ENCODE assay signal across 16 mouse cellular contexts in the genomic region with DNA sequence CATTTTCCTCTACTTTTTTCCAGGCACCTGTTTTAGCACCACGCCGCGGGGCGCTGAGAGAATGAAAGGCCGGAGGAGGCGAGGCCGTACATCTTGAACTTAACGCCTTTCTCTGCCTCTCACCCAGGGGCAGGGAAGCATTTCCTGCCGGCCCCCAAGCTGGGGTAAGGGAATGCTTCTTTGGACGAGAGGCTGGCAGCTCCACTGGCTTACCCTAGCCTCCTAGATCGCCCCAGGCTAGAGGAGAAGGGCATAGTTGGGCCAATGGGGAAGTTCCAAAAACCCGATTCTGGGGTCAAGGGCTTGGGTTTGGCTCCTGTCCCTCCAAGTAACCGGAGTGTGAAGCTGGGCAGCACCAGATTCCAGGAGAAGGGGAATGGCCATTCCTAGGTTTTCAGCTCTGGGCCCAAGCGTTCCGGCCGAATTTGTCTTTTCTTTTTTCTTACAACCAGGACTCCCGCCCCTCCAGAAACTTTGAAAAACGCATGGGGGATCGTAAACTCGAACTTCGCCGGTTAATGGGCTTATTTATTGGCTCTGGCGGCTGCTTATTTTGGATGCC. TPM values are rescaled to one million over a fixed set of nuclear protein-coding genes. Genes with fewer than 3 reads are reported as not detected.
DNase-seq lines count a peak whose midpoint lies in the region; ATAC-seq and TF ChIP-seq lines count a peak whose summit lies in the region.
"Had no signal": no experiment of that assay in that cellular context is flagged by ENCODE, and none has a peak within 500 bp of the region (broad histone marks: within the 10 kb centered on the region; RNA-seq: fewer than 3 reads in every experiment).

No protein-coding gene starts in this region.

- H3K4me3 ChIP-seq in heart, adult 2 months = no peak overlapping the region
- H3K4me3 ChIP-seq in megakaryocyte, embryonic 14.5 days (replicated peaks) = peak overlapping the region; percentile 85
- peak overlapping the region; percentile 32 for H3K4me3 ChIP-seq in intestine, embryonic 14.5 days (ENCODE audit: low read depth, low read length)
- peak overlapping the region; percentile 57 for H3K4me3 ChIP-seq in neural tube, embryonic 14.5 days (ENCODE audit: low read depth, low read length)
- H3K4me3 ChIP-seq: forebrain, embryonic 12.5 days had no signal

- no peaks in the 10 kb centered on the region for H3K79me2 ChIP-seq in heart, adult 2 months (replicated peaks; ENCODE audit: control insufficient read depth, insufficient read depth, low read length)

- no peak for TF ChIP-seq CTCF in heart, adult 2 months (IDR thresholded peaks at IDR 0.05)

- H3K4me2 ChIP-seq in intestine, embryonic 14.5 days (ENCODE audit: low read length) = peak overlapping the region; percentile 32
- H3K4me2 ChIP-seq in neural tube, embryonic 14.5 days (ENCODE audit: low read depth, low read length) = peak overlapping the region; percentile 90
- H3K4me2 ChIP-seq: forebrain, embryonic 12.5 days had no signal

- ATAC-seq in megakaryocyte, adult 5-6 weeks (ENCODE audit: poor library complexity, severe bottlenecking) = no peak
- ATAC-seq in intestine, embryonic 14.5 days (replicated peaks; ENCODE audit: low FRiP score, low TSS enrichment, low read depth) = no peak
- no peak for ATAC-seq in neural tube, embryonic 14.5 days (ENCODE audit: low read depth)
- ATAC-seq in granulocyte monocyte progenitor cell, adult 5-6 weeks (replicated peaks; ENCODE audit: poor library complexity, severe bottlenecking) = no peak
- ATAC-seq: hindbrain, postnatal 0 days had no signal

- peaks cover 55% of the 10 kb centered on the region for H3K27me3 ChIP-seq in heart, adult 2 months (ENCODE audit: control insufficient read depth, insufficient read depth, low read length)
- peaks cover 97% of the 10 kb centered on the region for H3K27me3 ChIP-seq in megakaryocyte, embryonic 14.5 days (replicated peaks)
- peaks cover 98% of the 10 kb centered on the region for H3K27me3 ChIP-seq in intestine, embryonic 14.5 days (replicated peaks; ENCODE audit: control insufficient read depth, insufficient read depth, low read length)
- H3K27me3 ChIP-seq in neural tube, embryonic 14.5 days (ENCODE audit: control insufficient read depth, insufficient read depth, low read length) = no peaks in the 10 kb centered on the region

- 6% methylated on average over 23 of the region's 23 CpGs for WGBS in heart, adult 2 months
- WGBS in intestine, embryonic 14.5 days = 1% methylated on average over 23 of the region's 23 CpGs
- 2% methylated on average over 23 of the region's 23 CpGs for WGBS in neural tube, embryonic 14.5 days

- no peak for TF ChIP-seq EP300 in heart, adult 2 months (IDR thresholded peaks at IDR 0.05; ENCODE audit: insufficient read depth, low read depth, low read length)

- no peak overlapping the region for H3K9ac ChIP-seq in heart, adult 2 months (ENCODE audit: low read depth, low read length)
- H3K9ac ChIP-seq in intestine, embryonic 14.5 days (ENCODE audit: low read length) = peak overlapping the region; percentile 63
- H3K9ac ChIP-seq in neural tube, embryonic 14.5 days (replicated peaks; ENCODE audit: low read depth, low read length) = peak overlapping the region; percentile 92
- H3K9ac ChIP-seq: forebrain, embryonic 12.5 days had no signal

- peak; percentile 9 to 28 for DNase-seq in heart, adult 2 months
- no peak for DNase-seq in heart, postnatal 36 days
- DNase-seq in intestine, embryonic 14.5 days (ENCODE audit: low spot score) = peak; percentile 77
- DNase-seq in left cerebral cortex, postnatal 36 days (ENCODE audit: low spot score in 2 of 2) = no peak
- DNase-seq: adrenal gland, postnatal 10 days; cerebellum, adult 11 months; lung, postnatal 36 days had no signal

- TF ChIP-seq POLR2A in heart, adult 2 months (IDR thresholded peaks at IDR 0.05; ENCODE audit: insufficient read depth, low read depth, low read length) = no peak

- H3K9me3 ChIP-seq in megakaryocyte, embryonic 14.5 days = peaks cover 5% of the 10 kb centered on the region; the same call in 1 of the 2 replicates
- H3K9me3 ChIP-seq in intestine, embryonic 14.5 days (ENCODE audit: control insufficient read depth, low read length) = no peaks in the 10 kb centered on the region
- no peaks in the 10 kb centered on the region for H3K9me3 ChIP-seq in neural tube, embryonic 14.5 days (ENCODE audit: control insufficient read depth, low read length)
- H3K9me3 ChIP-seq: forebrain, embryonic 12.5 days had no signal

- intact Hi-C loops in heart, adult 2 months (cut with DNase I) = no loop called here
- intact Hi-C loops in heart, postnatal 36 days (cut with DNase I) = loop anchor here (5.0 kb wide), 1 partner anchor 1056 kb away; no protein-coding TSS in a partner anchor
- intact Hi-C loops in left cerebral cortex, postnatal 36 days (cut with DNase I) = no loop called here

- H3K4me1 ChIP-seq in heart, adult 2 months (ENCODE audit: control insufficient read depth, insufficient read depth, low read length) = no peaks in the 10 kb centered on the region; the same call in 1 of the 2 replicates
- H3K4me1 ChIP-seq in megakaryocyte, embryonic 14.5 days = peaks cover 57% of the 10 kb centered on the region
- H3K4me1 ChIP-seq in intestine, embryonic 14.5 days (replicated peaks; ENCODE audit: control insufficient read depth, insufficient read depth, low read length) = no peaks in the 10 kb centered on the region
- peaks cover 9% of the 10 kb centered on the region for H3K4me1 ChIP-seq in neural tube, embryonic 14.5 days (ENCODE audit: control insufficient read depth, insufficient read depth, low read length)
- H3K4me1 ChIP-seq: forebrain, embryonic 12.5 days had no signal

- no peaks in the 10 kb centered on the region for H3K36me3 ChIP-seq in heart, adult 2 months (ENCODE audit: control insufficient read depth, insufficient read depth, low read length)
- no peaks in the 10 kb centered on the region for H3K36me3 ChIP-seq in megakaryocyte, embryonic 14.5 days (replicated peaks; ENCODE audit: low read length)
- no peaks in the 10 kb centered on the region for H3K36me3 ChIP-seq in intestine, embryonic 14.5 days (ENCODE audit: control insufficient read depth, insufficient read depth, low read length)
- H3K36me3 ChIP-seq in neural tube, embryonic 14.5 days (ENCODE audit: control insufficient read depth, insufficient read depth, low read length) = no peaks in the 10 kb centered on the region
- H3K36me3 ChIP-seq: forebrain, embryonic 12.5 days had no signal

- H3K27ac ChIP-seq in heart, adult 2 months = no peak overlapping the region
- peak overlapping the region; percentile 52; the same call in 1 of the 2 replicates for H3K27ac ChIP-seq in intestine, embryonic 14.5 days (ENCODE audit: low read depth)
- H3K27ac ChIP-seq in neural tube, embryonic 14.5 days (ENCODE audit: low read depth, low read length) = peak overlapping the region; percentile 94
- H3K27ac ChIP-seq: forebrain, embryonic 12.5 days; hindbrain, postnatal 0 days had no signal

RNA-seq across cellular contexts. Expression of a gene that starts 2.2 kb away (rescaled TPM):
- not detected for total RNA-seq in heart, adult 2 months (2021)
- 0.04 and 0.06 TPM in 2 replicates for polyA plus RNA-seq in heart, adult 2 months (2012; rRNA removed)
- total RNA-seq in heart, postnatal 36 days (2021) = not detected
- polyA plus RNA-seq in megakaryocyte, embryonic 14.5 days (2012; ENCODE audit: insufficient read depth, low replicate concordance) = 3.8 TPM in 1 of 2 replicates, not detected in the other
- 0.36 and 1.2 TPM in 2 replicates for total RNA-seq in megakaryocyte, adult 5-6 weeks (2015)
- total RNA-seq in megakaryocyte, adult 5-6 weeks (2017) = 1.5 and 2.0 TPM in 2 replicates
- 4.2 and 7.1 TPM in 2 replicates for polyA plus RNA-seq in intestine, embryonic 14.5 days (2014; fragmentation: Nextera tagmentation; extraction: Ambion mirVana)
- 122 and 151 TPM in 2 replicates for polyA plus RNA-seq in neural tube, embryonic 14.5 days (2014; fragmentation: Nextera tagmentation; extraction: Ambion mirVana)
- not detected for total RNA-seq in left cerebral cortex, postnatal 36 days (2021)
- 8.9 and 14.7 TPM in 2 replicates for total RNA-seq in granulocyte monocyte progenitor cell, adult 5-6 weeks (2014; fragmentation: Nextera tagmentation)
- 16.8 and 24.4 TPM in 2 replicates for total RNA-seq in granulocyte monocyte progenitor cell, adult 5-6 weeks (2017)
- total RNA-seq: layer of hippocampus, postnatal 25 days had no signal
- polyA plus RNA-seq: forebrain, embryonic 12.5 days; hindbrain, postnatal 0 days had no signal

RNA-seq across cellular contexts. Expression of a gene that starts 7.6 kb away (rescaled TPM):
- not detected for total RNA-seq in heart, adult 2 months (2021)
- polyA plus RNA-seq in heart, adult 2 months (2012; rRNA removed) = not detected in 2 replicates
- not detected for total RNA-seq in heart, postnatal 36 days (2021)
- 0.10 TPM in 1 of 2 replicates, not detected in the other for polyA plus RNA-seq in megakaryocyte, embryonic 14.5 days (2012; ENCODE audit: insufficient read depth, low replicate concordance)
- 0.07 TPM in 1 of 2 replicates, not detected in the other for total RNA-seq in megakaryocyte, adult 5-6 weeks (2015)
- 0.11 TPM in 1 of 2 replicates, not detected in the other for total RNA-seq in megakaryocyte, adult 5-6 weeks (2017)
- 15.6 and 20.4 TPM in 2 replicates for polyA plus RNA-seq in intestine, embryonic 14.5 days (2014; fragmentation: Nextera tagmentation; extraction: Ambion mirVana)
- 50.5 and 79.4 TPM in 2 replicates for polyA plus RNA-seq in neural tube, embryonic 14.5 days (2014; fragmentation: Nextera tagmentation; extraction: Ambion mirVana)
- total RNA-seq in left cerebral cortex, postnatal 36 days (2021) = not detected
- 0.47 TPM in 1 of 2 replicates, not detected in the other for total RNA-seq in granulocyte monocyte progenitor cell, adult 5-6 weeks (2014; fragmentation: Nextera tagmentation)
- total RNA-seq in granulocyte monocyte progenitor cell, adult 5-6 weeks (2017) = 0.57 TPM in 1 of 2 replicates, not detected in the other
- total RNA-seq: hindbrain, postnatal 0 days; layer of hippocampus, postnatal 25 days had no signal
- polyA plus RNA-seq: forebrain, embryonic 12.5 days; hindbrain, postnatal 0 days had no signal

RNA-seq across cellular contexts. Expression of a gene that starts 11.4 kb away (rescaled TPM):
- total RNA-seq in heart, adult 2 months (2021) = under 1 TPM; 0.25 to 0.50 TPM
- polyA plus RNA-seq in heart, adult 2 months (2012; rRNA removed) = 0.26 and 0.31 TPM in 2 replicates
- total RNA-seq in heart, postnatal 36 days (2021) = under 1 TPM; 0.24 to 0.47 TPM
- polyA plus RNA-seq in megakaryocyte, embryonic 14.5 days (2012; ENCODE audit: insufficient read depth, low replicate concordance) = 2.8 and 3.2 TPM in 2 replicates
- 1.2 and 1.8 TPM in 2 replicates for total RNA-seq in megakaryocyte, adult 5-6 weeks (2015)
- total RNA-seq in megakaryocyte, adult 5-6 weeks (2017) = 0.53 and 0.73 TPM in 2 replicates
- 9.2 and 10.1 TPM in 2 replicates for polyA plus RNA-seq in intestine, embryonic 14.5 days (2014; fragmentation: Nextera tagmentation; extraction: Ambion mirVana)
- 90.8 and 110 TPM in 2 replicates for polyA plus RNA-seq in neural tube, embryonic 14.5 days (2014; fragmentation: Nextera tagmentation; extraction: Ambion mirVana)
- total RNA-seq in left cerebral cortex, postnatal 36 days (2021) = not detected
- 18.3 and 20.5 TPM in 2 replicates for total RNA-seq in granulocyte monocyte progenitor cell, adult 5-6 weeks (2014; fragmentation: Nextera tagmentation)
- total RNA-seq in granulocyte monocyte progenitor cell, adult 5-6 weeks (2017) = 6.4 and 10.8 TPM in 2 replicates
- total RNA-seq: layer of hippocampus, postnatal 25 days had no signal
- polyA plus RNA-seq: forebrain, embryonic 12.5 days had no signal

RNA-seq across cellular contexts. Expression of a gene that starts 12.5 kb away (rescaled TPM):
- total RNA-seq in heart, adult 2 months (2021) = not detected
- not detected in 2 replicates for polyA plus RNA-seq in heart, adult 2 months (2012; rRNA removed)
- total RNA-seq in heart, postnatal 36 days (2021) = not detected
- not detected in 2 replicates for polyA plus RNA-seq in megakaryocyte, embryonic 14.5 days (2012; ENCODE audit: insufficient read depth, low replicate concordance)
- not detected in 2 replicates for total RNA-seq in megakaryocyte, adult 5-6 weeks (2015)
- total RNA-seq in megakaryocyte, adult 5-6 weeks (2017) = not detected in 2 replicates
- polyA plus RNA-seq in intestine, embryonic 14.5 days (2014; fragmentation: Nextera tagmentation; extraction: Ambion mirVana) = 2.0 and 2.6 TPM in 2 replicates
- 0.09 TPM in 1 of 2 replicates, not detected in the other for polyA plus RNA-seq in neural tube, embryonic 14.5 days (2014; fragmentation: Nextera tagmentation; extraction: Ambion mirVana)
- total RNA-seq in left cerebral cortex, postnatal 36 days (2021) = not detected
- total RNA-seq in granulocyte monocyte progenitor cell, adult 5-6 weeks (2014; fragmentation: Nextera tagmentation) = not detected in 2 replicates
- total RNA-seq in granulocyte monocyte progenitor cell, adult 5-6 weeks (2017) = not detected in 2 replicates
- total RNA-seq: adrenal gland, postnatal 10 days; hindbrain, postnatal 0 days; layer of hippocampus, postnatal 25 days had no signal
- polyA plus RNA-seq: forebrain, embryonic 12.5 days; heart, embryonic 11.5 days; hindbrain, postnatal 0 days had no signal

RNA-seq across cellular contexts. Expression of a gene that starts 19.9 kb away (rescaled TPM):
- not detected for total RNA-seq in heart, adult 2 months (2021)
- not detected in 2 replicates for polyA plus RNA-seq in heart, adult 2 months (2012; rRNA removed)
- total RNA-seq in heart, postnatal 36 days (2021) = not detected
- polyA plus RNA-seq in megakaryocyte, embryonic 14.5 days (2012; ENCODE audit: insufficient read depth, low replicate concordance) = not detected in 2 replicates
- total RNA-seq in megakaryocyte, adult 5-6 weeks (2015) = not detected in 2 replicates
- not detected in 2 replicates for total RNA-seq in megakaryocyte, adult 5-6 weeks (2017)
- not detected in 2 replicates for polyA plus RNA-seq in intestine, embryonic 14.5 days (2014; fragmentation: Nextera tagmentation; extraction: Ambion mirVana)
- polyA plus RNA-seq in neural tube, embryonic 14.5 days (2014; fragmentation: Nextera tagmentation; extraction: Ambion mirVana) = 4.2 TPM in 1 of 2 replicates, not detected in the other
- not detected for total RNA-seq in left cerebral cortex, postnatal 36 days (2021)
- total RNA-seq in granulocyte monocyte progenitor cell, adult 5-6 weeks (2014; fragmentation: Nextera tagmentation) = not detected in 2 replicates
- not detected in 2 replicates for total RNA-seq in granulocyte monocyte progenitor cell, adult 5-6 weeks (2017)
- total RNA-seq: layer of hippocampus, postnatal 25 days had no signal
- polyA plus RNA-seq: forebrain, embryonic 12.5 days; heart, embryonic 11.5 days; hindbrain, postnatal 0 days; liver, embryonic 11.5 days had no signal

Comparison
In these comparisons a context has a peak if more than half of its experiments do, and no peak if none do; other contexts are left out.
1. DNase-seq: peak in heart, adult 2 months (2 of 2) and intestine, embryonic 14.5 days (single experiment); none in heart, postnatal 36 days (0 of 2) and left cerebral cortex, postnatal 36 days (0 of 2).